Mouse (Mus musculus): ENCODE measurements around the gene Khk. TPM values are rescaled to one million over a fixed set of nuclear protein-coding genes. Genes with fewer than 3 reads are reported as not detected.

The Khk gene
- polyA plus RNA-seq, 1 experiment from 2014 or later: 7.1 TPM

- peaks cover 24% of the 10 kb centered on the region for H3K4me1 ChIP-seq
- no peak overlapping the region for H3K4me3 ChIP-seq
- DNase-seq (ENCODE audit: low spot score): no peak
- WGBS: 89% methylated on average over 2 of the region's 2 CpGs
- peaks cover 14% of the 10 kb centered on the region for H3K27me3 ChIP-seq (ENCODE audit: low read depth, poor library complexity, severe bottlenecking)
- no peaks in the 10 kb centered on the region for H3K9me3 ChIP-seq (replicated peaks)
- no peak overlapping the region for H3K27ac ChIP-seq
- H3K36me3 ChIP-seq: peaks cover 48% of the 10 kb centered on the region
Observed at GRCm38 (mm10) chr5:30950922-30951321, 29.7 kb downstream of the Khk start.

GRCm38 (mm10) chr5:30951706-30952105, 30.5 kb downstream of the Khk start:
- H3K4me1 ChIP-seq: peaks cover 24% of the 10 kb centered on the region
- WGBS: 92% methylated on average over 6 of the region's 6 CpGs
- peaks cover 50% of the 10 kb centered on the region for H3K36me3 ChIP-seq
- no peaks in the 10 kb centered on the region for H3K9me3 ChIP-seq (replicated peaks)
- DNase-seq (ENCODE audit: low spot score): no peak
- no peak overlapping the region for H3K27ac ChIP-seq
- H3K27me3 ChIP-seq (ENCODE audit: low read depth, poor library complexity, severe bottlenecking): 0 out of 2 replicates have a peak, but pooled peaks cover 10% of the 10 kb centered on the region
- H3K4me3 ChIP-seq: no peak overlapping the region

DNA sequence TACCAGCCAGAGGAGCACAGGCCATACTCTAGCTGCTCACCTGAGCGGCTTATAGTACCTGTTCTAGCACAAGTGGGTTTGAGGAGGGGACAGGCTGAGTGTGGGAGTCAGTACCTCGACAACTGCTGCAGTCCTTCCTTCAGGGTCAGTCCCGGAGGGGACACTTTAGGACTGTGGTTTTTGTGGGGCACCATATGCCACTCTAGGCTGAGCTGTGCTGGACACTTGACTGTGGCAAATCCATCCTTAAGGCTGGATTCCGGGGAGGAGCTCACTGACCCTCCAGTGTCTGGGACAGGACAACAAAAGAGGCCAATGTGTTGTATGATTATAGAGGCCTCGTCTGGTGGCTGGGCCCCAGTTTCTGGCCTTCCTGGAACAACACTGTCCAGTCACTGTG, 31.3 kb downstream of the Khk start:
- peaks cover 24% of the 10 kb centered on the region for H3K4me1 ChIP-seq
- no peak overlapping the region for H3K4me3 ChIP-seq
- peaks cover 54% of the 10 kb centered on the region for H3K36me3 ChIP-seq
- WGBS: 86% methylated on average over 5 of the region's 5 CpGs
- DNase-seq (ENCODE audit: low spot score): no peak
- no peak overlapping the region for H3K27ac ChIP-seq
- no peaks in the 10 kb centered on the region for H3K9me3 ChIP-seq (replicated peaks)
- 0 out of 2 replicates have a peak, but pooled peaks cover 4% of the 10 kb centered on the region for H3K27me3 ChIP-seq (ENCODE audit: low read depth, poor library complexity, severe bottlenecking)

GRCm38 (mm10) chr5:30954065-30954464, 32.8 kb downstream of the Khk start:
- no peak overlapping the region for H3K27ac ChIP-seq
- H3K4me3 ChIP-seq: no peak overlapping the region
- H3K4me1 ChIP-seq: peaks cover 35% of the 10 kb centered on the region
- H3K36me3 ChIP-seq: peaks cover 69% of the 10 kb centered on the region
- WGBS: 98% methylated on average over 6 of the region's 6 CpGs
- H3K9me3 ChIP-seq (replicated peaks): no peaks in the 10 kb centered on the region
- no peaks in the 10 kb centered on the region for H3K27me3 ChIP-seq (ENCODE audit: low read depth, poor library complexity, severe bottlenecking)
- DNase-seq (ENCODE audit: low spot score): no peak

DNA sequence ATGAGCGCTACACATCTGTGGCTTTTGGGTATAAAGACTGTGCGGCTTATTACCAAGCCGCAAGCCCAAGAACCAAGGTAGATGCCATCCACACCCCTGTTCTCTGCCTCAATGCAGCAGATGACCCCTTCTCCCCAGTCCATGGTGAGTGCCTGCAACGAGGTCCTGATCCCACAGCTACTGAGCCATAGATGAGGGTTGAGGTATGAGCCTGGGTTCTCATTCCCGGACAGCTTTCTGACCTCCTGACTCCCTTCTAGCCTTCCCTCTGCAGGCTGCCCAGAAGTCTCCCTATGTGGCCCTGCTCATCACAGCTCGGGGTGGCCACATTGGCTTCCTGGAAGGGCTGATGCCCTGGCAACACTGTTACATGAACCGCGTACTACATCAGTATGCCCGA, 33.3 kb downstream of the Khk start:
- 94% methylated on average over 9 of the region's 9 CpGs for WGBS
- H3K27ac ChIP-seq: no peak overlapping the region
- peaks cover 34% of the 10 kb centered on the region for H3K4me1 ChIP-seq
- no peaks in the 10 kb centered on the region for H3K9me3 ChIP-seq (replicated peaks)
- H3K4me3 ChIP-seq: no peak overlapping the region
- no peaks in the 10 kb centered on the region for H3K27me3 ChIP-seq (ENCODE audit: low read depth, poor library complexity, severe bottlenecking)
- peaks cover 71% of the 10 kb centered on the region for H3K36me3 ChIP-seq
- DNase-seq (ENCODE audit: low spot score): no peak

GRCm38 (mm10) chr5:30955751-30956150, 34.5 kb downstream of the Khk start:
- WGBS: 95% methylated on average over 6 of the region's 6 CpGs
- H3K9me3 ChIP-seq (replicated peaks): no peaks in the 10 kb centered on the region
- H3K4me1 ChIP-seq: peaks cover 23% of the 10 kb centered on the region
- no peaks in the 10 kb centered on the region for H3K27me3 ChIP-seq (ENCODE audit: low read depth, poor library complexity, severe bottlenecking)
- H3K27ac ChIP-seq: no peak overlapping the region
- no peak overlapping the region for H3K4me3 ChIP-seq
- H3K36me3 ChIP-seq: peaks cover 71% of the 10 kb centered on the region
- no peak for DNase-seq (ENCODE audit: low spot score)

GRCm38 (mm10) chr5:30957891-30958290, 36.7 kb downstream of the Khk start:
- Histone ChIP-seq H3K27ac (no peak overlapping the region), H3K27me3 (ENCODE audit: low read depth, poor library complexity, severe bottlenecking) (no peaks in the 10 kb centered on the region), H3K4me1 (peaks cover 20% of the 10 kb centered on the region), H3K36me3 (peaks cover 54% of the 10 kb centered on the region), H3K9me3 (replicated peaks) (no peaks in the 10 kb centered on the region), H3K4me3 (no peak overlapping the region)
- WGBS: 92% methylated on average over 6 of the region's 6 CpGs
- no peak for DNase-seq (ENCODE audit: low spot score)

GRCm38 (mm10) chr5:30959198-30959854, 38.1 kb downstream of the Khk start:
- peaks cover 40% of the 10 kb centered on the region for H3K36me3 ChIP-seq
- H3K27ac ChIP-seq: peak overlapping the region; percentile 89
- peak overlapping the region; percentile 92 for H3K4me3 ChIP-seq
- H3K9me3 ChIP-seq (replicated peaks): no peaks in the 10 kb centered on the region
- no peaks in the 10 kb centered on the region for H3K27me3 ChIP-seq (ENCODE audit: low read depth, poor library complexity, severe bottlenecking)
- WGBS: 43% methylated on average over 19 of the region's 19 CpGs
- DNase-seq (ENCODE audit: low spot score): no peak
- peaks cover 20% of the 10 kb centered on the region for H3K4me1 ChIP-seq

DNA sequence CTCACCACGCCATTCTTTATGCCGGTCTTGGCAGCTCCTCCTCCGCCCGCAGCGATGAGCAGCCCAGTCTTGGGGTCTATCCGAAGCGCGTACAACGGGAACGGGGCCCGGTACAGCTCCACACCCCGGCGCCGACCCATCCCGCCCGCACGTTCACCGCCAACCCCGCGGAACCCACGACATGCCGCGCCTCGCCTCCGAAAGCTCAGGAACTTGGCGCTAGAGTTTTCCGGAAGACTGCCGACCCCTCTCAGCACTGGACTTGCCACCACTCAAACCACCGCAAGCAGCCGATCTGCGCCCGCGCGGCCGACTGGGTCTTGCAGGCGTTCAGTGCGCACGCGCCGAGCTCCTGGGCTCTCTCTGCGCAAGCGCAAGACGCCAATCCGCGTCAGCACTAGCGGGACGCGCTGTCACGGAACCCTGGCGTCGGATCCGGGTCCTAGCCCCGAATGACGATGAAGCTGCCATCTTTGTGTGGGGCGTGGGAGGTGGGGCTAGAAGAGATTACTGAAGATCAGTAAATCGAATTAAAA, 38.8 kb downstream of the Khk start, which contains the start of gene Preb:
Gene Preb (minus strand): TSS at position 396 of the 536 bp plus-strand sequence.
- H3K9me3 ChIP-seq (replicated peaks): no peaks in the 10 kb centered on the region
- peak; percentile 100 for DNase-seq (ENCODE audit: low spot score)
- H3K36me3 ChIP-seq: peaks cover 33% of the 10 kb centered on the region
- under 1% methylated on average over 56 of the region's 56 CpGs for WGBS
- H3K4me3 ChIP-seq: peak within 1 kb of the TSS; percentile 92
- H3K27ac ChIP-seq: peak within 1 kb of the TSS; percentile 89
- no peaks in the 10 kb centered on the region for H3K27me3 ChIP-seq (ENCODE audit: low read depth, poor library complexity, severe bottlenecking)
- peaks cover 20% of the 10 kb centered on the region for H3K4me1 ChIP-seq

DNA sequence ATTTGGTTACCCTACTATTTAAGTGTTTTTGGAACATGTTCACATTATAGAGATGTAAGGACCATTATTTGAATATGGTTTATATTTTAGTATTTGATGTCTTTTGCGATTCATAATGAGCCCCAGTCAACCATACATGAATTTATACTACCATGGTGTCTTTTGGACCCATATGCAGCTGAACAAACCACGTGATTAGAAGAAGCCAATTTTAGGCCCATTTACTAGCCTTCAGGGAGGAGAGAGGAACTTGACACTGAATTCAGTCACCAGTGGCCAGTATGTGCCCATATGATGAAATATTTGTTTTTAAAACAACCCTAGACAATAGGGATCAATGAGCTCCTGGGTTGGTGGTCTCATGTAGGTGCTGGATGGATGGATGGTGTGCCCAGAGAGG, 39.6 kb downstream of the Khk start:
- Histone ChIP-seq H3K27me3 (ENCODE audit: low read depth, poor library complexity, severe bottlenecking) (no peaks in the 10 kb centered on the region), H3K4me3 (peak overlapping the region; percentile 92), H3K4me1 (peaks cover 20% of the 10 kb centered on the region), H3K27ac (peak overlapping the region; percentile 89), H3K9me3 (replicated peaks) (no peaks in the 10 kb centered on the region), H3K36me3 (peaks cover 25% of the 10 kb centered on the region)
- no peak for DNase-seq (ENCODE audit: low spot score)
- WGBS: 92% methylated on average over 2 of the region's 2 CpGs

DNA sequence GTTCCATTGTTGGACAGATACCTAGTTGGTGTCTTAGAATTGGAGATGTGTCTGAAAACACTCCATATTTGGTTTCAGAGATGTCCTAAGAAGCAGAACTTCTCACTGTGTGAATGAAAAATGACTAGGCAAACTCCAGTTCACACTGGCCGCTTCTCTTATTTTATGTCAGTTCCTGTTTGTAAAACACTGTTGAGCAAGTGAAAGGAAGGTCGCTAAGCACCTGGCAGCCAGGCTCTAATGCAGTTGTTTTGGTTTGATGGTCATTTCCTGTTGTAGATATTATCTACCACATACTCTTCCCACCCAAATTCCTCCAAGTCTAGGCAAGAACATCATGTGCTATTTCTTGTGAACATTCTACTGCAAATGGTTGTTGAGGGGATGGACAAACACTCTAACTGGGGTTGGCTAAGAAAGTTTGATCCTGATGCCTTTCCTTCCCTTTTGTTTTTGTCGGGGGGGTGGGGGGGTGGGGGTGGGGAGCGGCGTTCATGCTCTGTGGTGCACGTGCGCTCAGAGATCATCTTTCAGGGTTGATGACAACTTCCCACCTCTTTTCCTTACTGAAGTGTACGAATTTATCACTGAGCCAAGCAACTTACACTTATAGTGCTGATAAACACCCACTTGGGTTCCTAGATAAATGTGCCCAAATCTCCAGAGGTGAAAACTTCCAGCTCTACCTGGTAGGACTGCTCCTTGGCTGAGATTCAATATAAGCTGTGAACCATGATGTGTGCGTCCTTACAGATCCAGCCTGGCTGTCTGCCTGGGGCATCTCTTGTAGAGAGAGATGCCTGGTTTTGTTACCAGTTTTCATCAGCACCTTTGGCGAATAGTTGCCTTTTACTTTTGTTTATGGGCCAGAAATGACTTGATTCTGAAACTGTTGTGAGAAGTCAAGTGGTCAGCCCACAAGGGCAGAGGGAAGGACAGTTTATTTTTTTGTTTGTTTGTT, 40.6 kb downstream of the Khk start:
- H3K36me3 ChIP-seq: peaks cover 21% of the 10 kb centered on the region
- 74% methylated on average over 10 of the region's 10 CpGs for WGBS
- H3K4me3 ChIP-seq: no peak overlapping the region
- no peak overlapping the region for H3K27ac ChIP-seq
- H3K4me1 ChIP-seq: peaks cover 20% of the 10 kb centered on the region
- H3K9me3 ChIP-seq (replicated peaks): no peaks in the 10 kb centered on the region
- DNase-seq (ENCODE audit: low spot score): no peak
- no peaks in the 10 kb centered on the region for H3K27me3 ChIP-seq (ENCODE audit: low read depth, poor library complexity, severe bottlenecking)

DNA sequence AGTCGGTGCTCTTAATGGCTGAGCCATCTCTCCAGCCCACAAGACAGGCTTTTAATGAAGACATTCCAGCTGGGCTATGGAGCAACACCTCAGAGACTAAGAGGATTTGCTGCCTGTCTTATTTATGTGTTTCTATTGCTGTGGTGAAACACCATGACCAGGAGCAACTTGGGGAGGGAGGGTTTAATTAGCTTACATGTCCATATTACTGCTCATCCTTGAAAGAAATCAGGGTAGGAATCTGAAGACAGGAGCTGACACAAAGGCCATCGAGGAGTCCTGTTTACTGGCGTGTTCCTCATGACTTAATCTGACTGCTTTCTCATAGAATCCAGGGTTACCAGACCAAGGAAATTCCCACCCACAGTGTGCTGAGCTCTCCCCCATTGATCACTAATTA, 42.7 kb downstream of the Khk start:
- Histone ChIP-seq H3K4me3 (no peak overlapping the region), H3K27ac (no peak overlapping the region), H3K27me3 (ENCODE audit: low read depth, poor library complexity, severe bottlenecking) (no peaks in the 10 kb centered on the region), H3K36me3 (peaks cover 4% of the 10 kb centered on the region), H3K4me1 (peaks cover 6% of the 10 kb centered on the region), H3K9me3 (replicated peaks) (no peaks in the 10 kb centered on the region)
- DNase-seq (ENCODE audit: low spot score): no peak
- 76% methylated on average over 3 of the region's 3 CpGs for WGBS

DNA sequence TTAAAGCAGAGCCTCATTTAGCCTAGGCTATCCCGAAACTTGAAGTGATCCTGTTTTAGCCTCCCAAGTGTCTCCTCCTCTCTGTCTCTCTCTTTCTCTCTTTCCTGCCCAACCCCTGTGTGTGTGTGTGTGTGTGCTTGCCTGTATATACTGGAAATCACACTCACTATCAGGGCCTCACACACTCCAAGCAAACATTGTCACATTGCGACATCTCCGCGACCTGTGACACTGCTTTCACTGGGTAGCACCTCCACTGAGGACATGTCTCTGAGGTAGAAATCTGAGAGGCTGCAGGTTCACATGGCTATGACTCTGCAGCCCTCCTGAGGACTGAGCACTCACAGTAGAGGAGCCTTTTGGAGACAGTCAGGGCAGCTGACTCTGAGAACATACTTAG, 45.0 kb downstream of the Khk start:
- WGBS: 95% methylated on average over 4 of the region's 4 CpGs
- no peaks in the 10 kb centered on the region for H3K9me3 ChIP-seq (replicated peaks)
- no peak overlapping the region for H3K4me3 ChIP-seq
- no peaks in the 10 kb centered on the region for H3K4me1 ChIP-seq
- H3K27me3 ChIP-seq (ENCODE audit: low read depth, poor library complexity, severe bottlenecking): 0 out of 2 replicates have a peak, but pooled peaks cover 2% of the 10 kb centered on the region
- H3K36me3 ChIP-seq: no peaks in the 10 kb centered on the region
- H3K27ac ChIP-seq: no peak overlapping the region
- DNase-seq (ENCODE audit: low spot score): no peak
